Mouse (Mus musculus): ENCODE results near the gene Smarca4.
"Not testable (repeated sequence)": the region's sequence is repeated elsewhere in the genome, so short reads cannot be mapped to it uniquely, and the experiment has no call there.

Smarca4 gene

GRCm38 (mm10) chr9:21647721-21648120 lies 31.8 kb downstream of the Smarca4 start:
- in situ Hi-C loops (cut with MboI; ENCODE audit: low sequenced_read_pairs): no loop called here

GRCm38 (mm10) chr9:21652263-21652662 lies 36.3 kb downstream of the Smarca4 start:
- in situ Hi-C loops (cut with MboI; ENCODE audit: low sequenced_read_pairs): no loop called here

GRCm38 (mm10) chr9:21653253-21653652 lies 37.3 kb downstream of the Smarca4 start:
- in situ Hi-C loops (cut with MboI; ENCODE audit: low sequenced_read_pairs): no loop called here

- in situ Hi-C loops (cut with MboI; ENCODE audit: low sequenced_read_pairs): no loop called here
Measured at GRCm38 (mm10) chr9:21662034-21662433, 46.1 kb downstream of the Smarca4 start.

GRCm38 (mm10) chr9:21668946-21669345 lies 53.0 kb downstream of the Smarca4 start:
- in situ Hi-C loops (cut with MboI; ENCODE audit: low sequenced_read_pairs): no loop called here

- in situ Hi-C loops (cut with MboI; ENCODE audit: low sequenced_read_pairs): no loop called here
Measured at GRCm38 (mm10) chr9:21670354-21670753, 54.4 kb downstream of the Smarca4 start.

- in situ Hi-C loops (cut with MboI; ENCODE audit: low sequenced_read_pairs): no loop called here
Measured at GRCm38 (mm10) chr9:21671753-21672152, 55.8 kb downstream of the Smarca4 start.

GRCm38 (mm10) chr9:21677706-21678105 lies 61.7 kb downstream of the Smarca4 start:
- in situ Hi-C loops (cut with MboI; ENCODE audit: low sequenced_read_pairs): no loop called here

GRCm38 (mm10) chr9:21680448-21680847 lies 64.5 kb downstream of the Smarca4 start:
- in situ Hi-C loops (cut with MboI; ENCODE audit: low sequenced_read_pairs): no loop called here

- in situ Hi-C loops (cut with MboI; ENCODE audit: low sequenced_read_pairs): no loop called here
Measured at GRCm38 (mm10) chr9:21682827-21683226, 66.9 kb downstream of the Smarca4 start.

GRCm38 (mm10) chr9:21683897-21684296 lies 67.9 kb downstream of the Smarca4 start:
- in situ Hi-C loops (cut with MboI; ENCODE audit: low sequenced_read_pairs): no loop called here

- in situ Hi-C loops (cut with MboI; ENCODE audit: low sequenced_read_pairs): no loop called here
Measured at GRCm38 (mm10) chr9:21688554-21688953, 72.6 kb downstream of the Smarca4 start.

- in situ Hi-C loops (cut with MboI; ENCODE audit: low sequenced_read_pairs): no loop called here
Measured at GRCm38 (mm10) chr9:21690031-21690430, 74.1 kb downstream of the Smarca4 start.

GRCm38 (mm10) chr9:21691862-21692261 lies 75.9 kb downstream of the Smarca4 start:
- in situ Hi-C loops (cut with MboI; ENCODE audit: low sequenced_read_pairs): no loop called here

GRCm38 (mm10) chr9:21692491-21692890 lies 76.5 kb downstream of the Smarca4 start:
- in situ Hi-C loops (cut with MboI; ENCODE audit: low sequenced_read_pairs): no loop called here

- in situ Hi-C loops (cut with MboI; ENCODE audit: low sequenced_read_pairs): no loop called here
Measured at GRCm38 (mm10) chr9:21694071-21694470, 78.1 kb downstream of the Smarca4 start.

GRCm38 (mm10) chr9:21695229-21695792 lies 79.3 kb downstream of the Smarca4 start:
- in situ Hi-C loops (cut with MboI; ENCODE audit: low sequenced_read_pairs): no loop called here

- in situ Hi-C loops (cut with MboI; ENCODE audit: low sequenced_read_pairs): no loop called here
Measured at GRCm38 (mm10) chr9:21697121-21697520, 81.2 kb downstream of the Smarca4 start.

GRCm38 (mm10) chr9:21699280-21699679 lies 83.3 kb downstream of the Smarca4 start:
- in situ Hi-C loops (cut with MboI; ENCODE audit: low sequenced_read_pairs): not testable (repeated sequence)

GRCm38 (mm10) chr9:21701091-21701490 lies 85.1 kb downstream of the Smarca4 start:
- in situ Hi-C loops (cut with MboI; ENCODE audit: low sequenced_read_pairs): no loop called here

- in situ Hi-C loops (cut with MboI; ENCODE audit: low sequenced_read_pairs): no loop called here
Measured at GRCm38 (mm10) chr9:21703494-21703893, 87.5 kb downstream of the Smarca4 start.

- in situ Hi-C loops (cut with MboI; ENCODE audit: low sequenced_read_pairs): no loop called here
Measured at GRCm38 (mm10) chr9:21706085-21706484, 90.1 kb downstream of the Smarca4 start.

GRCm38 (mm10) chr9:21706586-21707265 lies 90.8 kb downstream of the Smarca4 start:
- in situ Hi-C loops (cut with MboI; ENCODE audit: low sequenced_read_pairs): no loop called here
